Mouse (Mus musculus) WW6 (cell line): ENCODE results near the gene Becn1.

Experiments
- DNase-seq: peaks from one replicate; pipeline ENCODE4 v3.0.0-alpha.2; 2013; ENCODE audit warnings: low read depth, low spot score

Becn1 gene

GRCm38 (mm10) chr11:101269577-101270116 is 32.4 kb downstream of the Becn1 start:
- no peak for DNase-seq

DNA sequence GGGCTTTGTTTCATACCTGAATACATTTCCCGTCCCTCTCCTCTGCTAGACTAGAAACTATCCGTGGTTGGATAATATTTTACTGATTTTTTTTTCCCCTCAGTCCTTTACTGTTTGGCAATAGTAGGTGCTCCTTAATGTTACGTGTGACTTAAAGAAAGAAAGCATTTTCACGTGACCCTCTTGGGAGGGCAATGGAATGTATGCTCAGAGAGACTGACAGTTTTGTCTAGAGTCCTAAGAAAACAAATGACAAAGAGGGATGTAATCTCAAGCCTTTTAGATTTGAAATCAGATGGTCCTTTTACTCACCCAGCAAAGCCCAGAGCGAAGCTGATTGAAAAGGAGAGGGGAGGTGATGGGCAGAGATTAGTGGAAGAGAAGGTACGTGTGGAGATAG is 36.2 kb downstream of the Becn1 start:
- no peak for DNase-seq

- no peak for DNase-seq
Measured at GRCm38 (mm10) chr11:101264954-101265471, 37.1 kb downstream of the Becn1 start.

GRCm38 (mm10) chr11:101263989-101264280 is 38.2 kb downstream of the Becn1 start:
- DNase-seq: no peak

GRCm38 (mm10) chr11:101263138-101263988 is 38.7 kb downstream of the Becn1 start:
- no peak for DNase-seq

- no peak for DNase-seq
Measured at GRCm38 (mm10) chr11:101262272-101262967, 39.7 kb downstream of the Becn1 start.

DNA sequence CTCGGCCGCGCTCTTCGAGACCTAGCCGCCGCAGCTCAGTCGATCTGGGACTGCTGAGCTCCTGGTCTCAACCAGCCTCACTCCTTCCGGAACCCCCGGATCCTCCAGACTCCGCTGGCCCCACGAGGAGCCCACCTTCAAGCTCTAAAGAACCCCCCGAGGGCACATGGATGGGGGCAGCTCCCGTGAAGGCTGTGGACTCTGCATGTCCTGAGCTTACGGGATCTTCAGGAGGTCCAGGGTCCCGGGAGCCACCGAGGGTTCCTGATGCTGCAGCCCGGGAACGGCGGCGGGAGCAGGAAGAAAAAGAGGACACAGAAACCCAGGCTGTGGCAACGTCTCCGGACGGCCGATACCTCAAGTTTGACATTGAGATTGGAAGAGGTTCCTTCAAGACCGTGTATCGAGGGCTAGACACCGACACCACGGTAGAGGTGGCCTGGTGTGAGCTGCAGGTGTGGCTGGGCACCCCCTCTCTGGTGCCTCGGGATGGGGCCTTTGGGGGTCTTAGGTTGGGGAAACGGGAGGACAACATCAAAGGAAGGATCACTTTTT is 41.2 kb downstream of the Becn1 start:
- DNase-seq: no peak

DNA sequence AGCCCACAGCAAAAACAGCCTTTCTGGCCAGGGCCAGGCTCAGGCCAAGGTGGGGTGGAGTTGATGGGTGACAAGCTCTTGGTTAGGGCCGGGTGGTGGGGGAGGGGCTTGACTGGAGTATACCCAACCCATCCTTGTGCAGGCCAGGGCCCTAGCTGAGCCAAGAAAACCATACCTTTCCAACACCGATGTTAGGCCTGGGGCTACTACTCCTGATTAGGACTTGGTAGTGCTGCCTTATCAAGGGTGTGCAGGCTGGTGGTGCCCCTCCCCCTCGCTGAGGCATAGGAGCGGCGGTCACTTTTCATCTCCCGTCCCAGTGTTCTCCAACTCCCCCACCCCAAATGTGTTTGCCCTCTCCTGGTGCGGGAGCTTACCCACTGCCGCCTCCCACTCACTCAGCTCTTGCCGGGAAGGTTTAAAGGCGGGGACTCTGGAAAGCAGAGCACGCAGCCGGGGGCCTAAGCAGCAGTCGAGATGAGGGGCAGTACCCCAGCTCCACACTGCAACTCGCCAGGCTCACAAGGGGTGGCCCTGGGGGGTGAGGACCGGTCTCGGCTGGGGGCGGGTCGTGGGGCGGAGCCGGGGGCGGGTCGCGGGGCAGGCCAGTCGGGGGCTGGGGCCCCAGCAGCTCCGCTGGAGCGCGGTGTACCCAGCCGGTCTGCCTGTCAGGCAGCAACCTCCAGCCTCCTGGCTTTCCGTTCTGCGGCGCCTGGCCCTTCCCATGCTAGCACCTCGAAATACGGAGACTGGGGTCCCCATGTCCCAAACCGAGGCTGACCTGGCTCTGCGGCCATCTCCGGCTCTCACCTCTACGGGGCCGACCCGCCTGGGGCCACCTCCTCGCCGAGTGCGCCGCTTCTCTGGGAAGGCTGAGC is 41.9 kb downstream of the Becn1 start, which contains the start of gene Wnk4:
Wnk4 (plus strand) TSS at position 620 of the 878 bp plus-strand sequence.
- no peak for DNase-seq

GRCm38 (mm10) chr11:101259261-101259712 is 42.8 kb downstream of the Becn1 start:
- DNase-seq: no peak

GRCm38 (mm10) chr11:101255826-101256775 is 46.0 kb downstream of the Becn1 start:
- DNase-seq: no peak

DNA sequence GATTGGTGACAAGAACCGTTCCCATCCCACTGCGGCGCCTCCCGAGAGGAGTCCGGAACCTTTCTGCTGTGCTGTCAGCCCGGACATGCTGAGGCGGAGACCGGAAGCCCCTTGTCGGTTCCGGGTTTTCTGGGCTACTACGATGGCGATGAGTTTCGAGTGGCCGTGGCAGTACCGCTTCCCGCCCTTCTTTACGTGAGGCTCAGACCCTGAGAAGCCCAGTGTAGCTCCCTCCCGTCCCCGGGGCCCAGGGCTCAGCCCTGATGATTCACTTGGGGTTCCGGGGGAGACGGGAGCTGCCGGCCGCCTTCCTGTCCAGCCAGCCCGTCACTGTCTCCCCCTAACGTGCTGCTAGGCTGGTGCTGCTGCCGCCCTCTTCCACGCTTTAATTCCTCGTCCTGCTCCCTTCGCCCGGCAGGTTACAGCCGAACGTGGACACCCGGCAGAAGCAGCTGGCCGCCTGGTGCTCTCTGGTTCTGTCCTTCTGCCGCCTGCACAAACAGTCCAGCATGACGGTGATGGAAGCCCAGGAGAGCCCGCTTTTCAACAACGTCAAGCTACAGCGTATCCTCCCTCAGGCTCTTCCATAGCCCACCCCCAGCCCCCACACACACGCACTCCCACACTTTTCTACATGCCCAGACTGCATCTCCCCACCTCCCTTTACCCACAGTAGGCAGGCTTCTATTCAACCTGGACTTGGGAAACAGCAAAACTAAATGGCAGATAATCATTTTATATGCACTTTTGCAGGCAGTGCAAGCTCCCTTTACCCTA is 48.3 kb downstream of the Becn1 start, which contains the start of gene Vps25:
Vps25 (plus strand) TSS at position 95 of the 777 bp plus-strand sequence.
- DNase-seq: peak; percentile 67

GRCm38 (mm10) chr11:101252941-101253340 is 49.1 kb downstream of the Becn1 start:
- DNase-seq: no peak

- no peak for DNase-seq
Measured at GRCm38 (mm10) chr11:101251031-101251430, 51.1 kb downstream of the Becn1 start.

DNA sequence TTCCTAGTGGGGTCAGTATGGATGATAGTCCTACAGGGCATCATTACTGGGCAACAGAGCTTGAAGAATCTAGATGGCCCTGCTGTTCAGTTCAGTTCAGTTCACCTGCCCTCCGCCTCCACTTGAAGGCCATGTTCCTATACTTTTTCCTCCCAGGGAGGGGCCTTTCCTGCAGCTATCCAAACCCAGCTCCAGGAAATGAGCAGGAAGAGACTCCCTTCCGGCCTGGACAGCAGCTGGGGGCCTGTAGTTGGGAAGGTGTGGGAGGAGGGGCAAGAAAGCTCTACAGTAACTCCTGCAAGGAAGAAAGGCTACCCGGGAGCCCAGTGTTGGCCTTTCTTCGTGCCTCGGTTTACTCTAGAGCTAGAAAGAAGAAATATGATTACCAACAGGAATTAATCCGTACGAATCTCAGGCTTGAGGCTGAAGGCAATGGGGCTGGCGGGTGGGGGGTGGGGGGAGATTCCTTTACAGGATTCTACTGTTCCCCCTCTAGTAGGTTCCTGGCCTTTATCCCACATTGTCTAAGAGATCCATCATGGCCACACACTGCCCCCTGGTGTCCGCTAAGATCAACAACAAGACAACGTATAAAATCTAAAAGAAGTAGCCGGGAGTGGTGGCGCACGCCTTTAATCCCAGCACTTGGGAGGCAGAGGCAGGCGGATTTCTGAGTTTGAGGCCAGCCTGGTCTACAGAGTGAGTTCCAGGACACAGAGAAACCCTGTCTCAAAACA is 53.7 kb downstream of the Becn1 start:
- peak; percentile 79 for DNase-seq

- DNase-seq: no peak
Measured at GRCm38 (mm10) chr11:101247521-101248030, 54.5 kb downstream of the Becn1 start.

DNA sequence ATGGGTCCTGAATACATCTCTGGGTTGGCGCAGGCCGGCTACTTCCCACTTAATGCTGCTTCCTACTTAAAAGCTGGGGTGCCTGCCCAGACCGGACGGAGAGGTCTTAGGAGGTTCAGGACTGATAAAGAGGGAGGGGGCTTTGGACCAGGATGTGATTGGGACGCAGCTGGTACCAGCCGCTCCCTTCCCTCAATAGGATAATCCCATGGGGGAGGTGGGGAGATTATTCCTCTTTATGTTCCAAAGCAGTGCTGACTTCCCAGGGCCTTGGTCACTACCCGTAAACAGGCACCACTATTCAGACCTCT is 55.4 kb downstream of the Becn1 start:
- DNase-seq: no peak

GRCm38 (mm10) chr11:101245855-101246701 is 56.0 kb downstream of the Becn1 start, which contains the start of gene Ramp2:
Gene Ramp2, plus strand, starts transcription at chr11:101246028.
- no peak for DNase-seq
